Mouse (Mus musculus) midbrain, embryonic 14.5 days (tissue): ENCODE data around the gene Tmem252. TPM values are rescaled to one million over a fixed set of nuclear protein-coding genes. Genes with fewer than 3 reads are reported as not detected.

Experiments
- ATAC-seq: fragments of 200-750 bp; cut with Nextera tagmentation; 2 replicates; pipeline ENCODE4 v1.8.0; 2017; ENCODE audit warnings: moderate number of reproducible peaks, moderate library complexity; ENCODE audit not compliant: low FRiP score, low TSS enrichment
- DNase-seq: peaks from one replicate; pipeline ENCODE4 v3.0.0-alpha.2; 2015
- H3K27ac ChIP-seq: fragments of 300-500 bp; sonication (generic); replicated peaks from 2 replicates; pipeline ENCODE4 v1.5.1; 2014; ENCODE audit warnings: mild to moderate bottlenecking, low read depth, low read length, moderate library complexity
- H3K27me3 ChIP-seq: fragments of 300-500 bp; sonication (generic); 2 replicates; pipeline ENCODE4 v1.6.1; 2014; ENCODE audit warnings: low read length, control low read depth, mixed read lengths; ENCODE audit not compliant: control insufficient read depth, insufficient read depth
- H3K36me3 ChIP-seq: fragments of 300-500 bp; sonication (generic); 2 replicates; pipeline ENCODE4 v1.6.1; 2014; ENCODE audit warnings: low read length, control low read depth; ENCODE audit not compliant: control insufficient read depth, insufficient read depth
- H3K4me1 ChIP-seq: fragments of 300-500 bp; sonication (generic); 2 replicates; pipeline ENCODE4 v1.6.1; 2014; ENCODE audit warnings: mild to moderate bottlenecking, antibody characterized with exemption, low read length, control low read depth; ENCODE audit not compliant: control insufficient read depth, insufficient read depth
- H3K4me2 ChIP-seq: fragments of 300-500 bp; sonication (generic); 2 replicates; pipeline ENCODE4 v1.6.1; 2014; ENCODE audit warnings: mild to moderate bottlenecking, low read length, moderate library complexity
- H3K4me3 ChIP-seq: fragments of 300-500 bp; sonication (generic); replicated peaks from 2 replicates; pipeline ENCODE4 v1.5.1; 2014; ENCODE audit warnings: low read depth, low read length
- H3K9ac ChIP-seq: fragments of 300-500 bp; sonication (generic); replicated peaks from 2 replicates; pipeline ENCODE4 v1.6.1; 2014; ENCODE audit warnings: mild to moderate bottlenecking, low read length, moderate library complexity
- H3K9me3 ChIP-seq: fragments of 300-500 bp; sonication (generic); 2 replicates; pipeline ENCODE4 v1.6.1; 2016; ENCODE audit warnings: low read length, control low read depth, mixed read lengths; ENCODE audit not compliant: control insufficient read depth
- WGBS: fragments of 180-500 bp; shearing (Covaris S2); extraction: QIAGEN DNeasy Blood & Tissue Kit; methylation state at CpG from one replicate; pipeline ENCODE4 v1.1.7; 2014; 5-methylcytosine and 5-hydroxymethylcytosine counted together
- polyA plus RNA-seq: library from polyadenylated mRNA; unstranded; fragments of >200 nt; fragmentation: Nextera tagmentation; extraction: Ambion mirVana; gene quantifications from 2 replicates; pipeline ENCODE4 v1.2.1, GENCODE M21; 2014

The Tmem252 gene
- polyA plus RNA-seq, 1 experiment from 2014 or later, result 2.0 TPM

- no peaks in the 10 kb centered on the region for H3K27me3 ChIP-seq
- 0 out of 2 replicates have a peak, but pooled peaks cover 5% of the 10 kb centered on the region for H3K4me1 ChIP-seq
- H3K4me3 ChIP-seq, result no peak overlapping the region
- no peak overlapping the region for H3K4me2 ChIP-seq
- H3K36me3 ChIP-seq, result no peaks in the 10 kb centered on the region
- H3K9me3 ChIP-seq, result no peaks in the 10 kb centered on the region
- no peak overlapping the region for H3K9ac ChIP-seq
- DNase-seq (no peak), ATAC-seq (no peak)
- WGBS, result 82% methylated on average over 8 of the region's 8 CpGs
- no peak overlapping the region for H3K27ac ChIP-seq
Observed at GRCm38 (mm10) chr19:24648016-24648415, 25.8 kb upstream of the Tmem252 start.

DNA sequence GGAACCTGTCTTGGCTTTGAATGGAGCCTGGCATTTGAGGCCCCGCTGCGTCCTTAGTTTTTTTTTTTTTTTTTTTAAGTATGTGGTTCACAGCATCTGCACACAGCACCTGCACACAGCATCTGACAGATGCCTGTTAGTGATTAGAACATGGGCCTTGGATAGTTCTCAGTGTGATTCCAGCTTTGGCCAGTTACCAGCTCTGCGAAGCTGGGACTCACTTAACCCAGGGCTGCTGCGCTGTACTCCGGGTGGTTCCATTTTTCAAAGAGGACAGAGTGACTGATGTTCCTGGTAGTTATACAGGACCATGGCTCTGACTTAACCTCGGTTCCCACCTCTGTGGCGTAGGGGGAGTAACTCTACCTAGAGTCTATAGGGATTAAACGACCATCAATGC is 23.4 kb upstream of the Tmem252 start:
- no peaks in the 10 kb centered on the region for H3K36me3 ChIP-seq
- H3K4me2 ChIP-seq, result no peak overlapping the region
- no peak overlapping the region for H3K9ac ChIP-seq
- no peak for ATAC-seq
- no peak overlapping the region for H3K4me3 ChIP-seq
- H3K27ac ChIP-seq, result no peak overlapping the region
- no peaks in the 10 kb centered on the region for H3K27me3 ChIP-seq
- 67% methylated on average over 8 of the region's 8 CpGs for WGBS
- no peak for DNase-seq
- 0 out of 2 replicates have a peak, but pooled peaks cover 5% of the 10 kb centered on the region for H3K4me1 ChIP-seq
- no peaks in the 10 kb centered on the region for H3K9me3 ChIP-seq

DNA sequence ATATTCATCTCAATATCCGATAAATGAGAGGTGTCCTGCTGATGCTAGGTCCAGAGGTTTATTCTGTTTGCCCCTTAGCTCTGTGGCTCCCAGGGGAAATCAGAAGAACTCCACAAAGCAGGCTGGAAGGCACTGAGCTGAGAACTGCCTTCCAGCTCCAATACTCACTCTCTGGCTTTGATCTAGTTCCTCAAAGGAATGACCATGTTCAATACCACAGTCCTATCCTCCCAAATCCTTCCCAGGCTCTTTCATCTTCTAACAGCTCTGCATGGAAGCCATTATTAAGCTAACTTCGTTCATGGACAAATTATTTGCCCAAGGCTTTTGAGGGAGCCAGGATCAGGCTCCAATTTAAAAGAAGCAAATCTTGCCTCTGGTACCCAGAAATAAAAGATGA is 22.2 kb upstream of the Tmem252 start:
- Histone ChIP-seq H3K4me2 (no peak overlapping the region), H3K9ac (no peak overlapping the region), H3K4me3 (no peak overlapping the region), H3K4me1 (0 out of 2 replicates have a peak, but pooled peaks cover 5% of the 10 kb centered on the region), H3K27me3 (no peaks in the 10 kb centered on the region), H3K9me3 (no peaks in the 10 kb centered on the region), H3K27ac (no peak overlapping the region), H3K36me3 (no peaks in the 10 kb centered on the region)
- 23% methylated on average over 2 of the region's 2 CpGs for WGBS
- ATAC-seq, result no peak
- peak; percentile 34 for DNase-seq

- Histone ChIP-seq H3K9me3 (no peaks in the 10 kb centered on the region), H3K27me3 (no peaks in the 10 kb centered on the region), H3K4me2 (no peak overlapping the region), H3K9ac (no peak overlapping the region), H3K4me1 (0 out of 2 replicates have a peak, but pooled peaks cover 5% of the 10 kb centered on the region), H3K27ac (no peak overlapping the region), H3K36me3 (no peaks in the 10 kb centered on the region), H3K4me3 (no peak overlapping the region)
- WGBS, result 29% methylated on average over 6 of the region's 6 CpGs
- DNase-seq (peak; percentile 36), ATAC-seq (no peak)
Observed at GRCm38 (mm10) chr19:24652342-24653019, 21.3 kb upstream of the Tmem252 start.

DNA sequence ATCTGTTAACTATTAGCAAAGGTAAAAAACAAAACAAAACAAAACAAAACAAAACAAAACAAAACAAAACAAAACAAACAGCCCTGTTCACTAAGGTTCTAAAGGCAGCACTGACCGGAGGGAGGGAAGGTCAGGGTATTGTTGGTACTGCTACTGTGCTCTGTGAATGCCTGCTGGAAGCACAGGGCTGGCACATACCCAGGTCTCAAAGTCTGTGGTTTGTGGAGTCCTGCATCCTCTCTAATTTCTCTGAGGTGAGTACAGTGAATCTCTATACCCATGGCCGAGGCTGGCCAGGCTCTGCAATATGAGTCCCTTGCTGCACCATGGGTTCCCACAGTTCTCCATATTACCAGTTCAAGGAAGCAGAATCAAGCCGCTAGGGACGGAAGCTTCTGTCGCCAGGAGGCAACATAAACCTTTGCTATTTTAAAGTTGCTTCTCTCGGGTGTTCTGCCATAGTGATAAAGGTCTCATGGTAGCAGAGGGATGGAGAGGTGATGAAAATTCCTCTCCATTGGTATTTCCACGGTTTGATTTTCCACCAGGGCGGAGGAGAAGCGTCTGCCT is 20.5 kb upstream of the Tmem252 start:
- ATAC-seq (no peak), DNase-seq (no peak)
- Histone ChIP-seq H3K36me3 (no peaks in the 10 kb centered on the region), H3K4me2 (no peak overlapping the region), H3K9me3 (no peaks in the 10 kb centered on the region), H3K9ac (no peak overlapping the region), H3K27me3 (no peaks in the 10 kb centered on the region), H3K4me3 (no peak overlapping the region), H3K27ac (no peak overlapping the region), H3K4me1 (0 out of 2 replicates have a peak, but pooled peaks cover 5% of the 10 kb centered on the region)
- WGBS, result 88% methylated on average over 9 of the region's 9 CpGs

DNA sequence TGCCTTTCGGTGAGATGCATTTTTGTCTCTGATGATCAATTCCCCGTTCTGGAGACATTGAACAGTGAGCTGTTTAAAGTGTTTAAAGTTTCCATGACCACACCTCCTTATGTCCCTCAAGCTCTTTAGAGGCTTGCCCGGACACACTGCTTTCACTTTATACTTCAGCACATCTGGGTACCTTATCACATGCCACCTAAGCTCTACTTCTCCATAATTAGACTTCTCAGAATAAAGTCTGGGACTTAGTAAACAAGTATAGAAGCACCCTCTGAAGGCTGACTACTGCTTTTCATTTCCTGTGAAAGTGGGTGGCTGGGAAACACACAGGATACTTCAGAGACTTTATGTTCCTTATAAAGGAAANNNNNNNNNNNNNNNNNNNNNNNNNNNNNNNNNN is 16.8 kb upstream of the Tmem252 start:
- ATAC-seq (no peak), DNase-seq (no peak)
- H3K36me3 ChIP-seq, result no peaks in the 10 kb centered on the region
- no peak overlapping the region for H3K4me3 ChIP-seq
- no peak overlapping the region for H3K27ac ChIP-seq
- no peaks in the 10 kb centered on the region for H3K9me3 ChIP-seq
- H3K9ac ChIP-seq, result no peak overlapping the region
- no peaks in the 10 kb centered on the region for H3K27me3 ChIP-seq
- H3K4me2 ChIP-seq, result no peak overlapping the region
- no peaks in the 10 kb centered on the region for H3K4me1 ChIP-seq
- 89% methylated on average over 3 of the region's 3 CpGs for WGBS

DNA sequence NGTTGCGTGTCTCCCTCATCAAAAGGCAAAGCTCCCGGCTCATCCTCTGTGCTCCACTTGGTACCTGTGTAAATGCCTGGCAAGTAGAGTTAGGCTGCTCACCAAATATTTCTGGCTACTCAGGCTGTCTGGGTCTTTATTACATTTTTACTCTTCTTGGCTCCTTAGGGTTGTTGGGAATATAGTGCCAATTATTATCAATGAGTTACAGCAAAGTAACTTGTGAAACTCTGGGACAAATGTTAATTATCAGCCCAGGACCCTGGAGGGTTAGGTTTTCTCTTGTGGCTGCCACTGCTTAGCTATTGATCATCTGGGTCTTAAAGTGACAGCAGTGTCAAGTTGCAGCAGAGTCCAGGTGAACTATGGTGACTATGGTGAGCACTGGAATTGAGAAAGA is 11.5 kb upstream of the Tmem252 start:
- H3K27me3 ChIP-seq, result no peaks in the 10 kb centered on the region
- H3K4me3 ChIP-seq, result no peak overlapping the region
- H3K9me3 ChIP-seq, result no peaks in the 10 kb centered on the region
- DNase-seq (no peak), ATAC-seq (no peak)
- no peak overlapping the region for H3K9ac ChIP-seq
- H3K27ac ChIP-seq, result no peak overlapping the region
- H3K4me2 ChIP-seq, result no peak overlapping the region
- WGBS, result 90% methylated on average over 2 of the region's 2 CpGs
- H3K36me3 ChIP-seq, result no peaks in the 10 kb centered on the region
- no peaks in the 10 kb centered on the region for H3K4me1 ChIP-seq

- no peak overlapping the region for H3K27ac ChIP-seq
- ATAC-seq (no peak), DNase-seq (no peak)
- no peak overlapping the region for H3K4me3 ChIP-seq
- H3K27me3 ChIP-seq, result no peaks in the 10 kb centered on the region
- H3K36me3 ChIP-seq, result no peaks in the 10 kb centered on the region
- no peaks in the 10 kb centered on the region for H3K4me1 ChIP-seq
- WGBS, result 79% methylated on average over 11 of the region's 11 CpGs
- H3K9me3 ChIP-seq, result no peaks in the 10 kb centered on the region
- no peak overlapping the region for H3K4me2 ChIP-seq
- no peak overlapping the region for H3K9ac ChIP-seq
Observed at GRCm38 (mm10) chr19:24665771-24666170, 8.0 kb upstream of the Tmem252 start.

GRCm38 (mm10) chr19:24667527-24667926 is 6.3 kb upstream of the Tmem252 start:
- no peaks in the 10 kb centered on the region for H3K36me3 ChIP-seq
- H3K9me3 ChIP-seq, result no peaks in the 10 kb centered on the region
- H3K9ac ChIP-seq, result no peak overlapping the region
- H3K4me3 ChIP-seq, result no peak overlapping the region
- WGBS, result 81% methylated on average over 3 of the region's 3 CpGs
- H3K4me1 ChIP-seq, result no peaks in the 10 kb centered on the region
- H3K4me2 ChIP-seq, result no peak overlapping the region
- ATAC-seq (no peak), DNase-seq (peak; percentile 50)
- no peak overlapping the region for H3K27ac ChIP-seq
- H3K27me3 ChIP-seq, result no peaks in the 10 kb centered on the region
